6 mouse cellular contexts compared by ENCODE assay signal in genomic region chr7:127458371-127459122, GRCm38 (mm10). TPM values are rescaled to one million over a fixed set of nuclear protein-coding genes. Genes with fewer than 3 reads are reported as not detected.
A peak's percentile ranks its signal among the peaks of the same experiment; 100 is the strongest.
DNase-seq lines count a peak whose midpoint lies in the region; ATAC-seq and TF ChIP-seq lines count a peak whose summit lies in the region.
"Not testable (repeated sequence)": the region's sequence is repeated elsewhere in the genome, so short reads cannot be mapped to it uniquely, and the experiment has no call there.

No protein-coding gene starts in this region.

- not testable (repeated sequence) for TF ChIP-seq CTCF in testis, adult 2 months (IDR thresholded peaks at IDR 0.05; ENCODE audit: control insufficient read depth, insufficient read depth, insufficient replicate concordance, low read depth, low read length)

- WGBS in forebrain, embryonic 11.5 days, result 90% methylated on average over 3 of the region's 3 CpGs
- WGBS in liver, embryonic 13.5 days (ENCODE audit: insufficient replicate concordance), result 80% methylated on average over 3 of the region's 3 CpGs
- WGBS in liver, embryonic 15.5 days (ENCODE audit: insufficient replicate concordance), result 71% methylated on average over 3 of the region's 3 CpGs

- H3K4me3 ChIP-seq in forebrain, embryonic 11.5 days (ENCODE audit: low read depth, low read length); liver, embryonic 13.5 days (replicated peaks); liver, embryonic 15.5 days (replicated peaks): not testable (repeated sequence)
- peak overlapping the region; percentile 40 for H3K4me3 ChIP-seq in testis, adult 2 months (ENCODE audit: control insufficient read depth, low read depth, low read length)

- H3K4me2 ChIP-seq in forebrain, embryonic 11.5 days (ENCODE audit: low read depth, low read length, severe bottlenecking); liver, embryonic 13.5 days: not testable (repeated sequence)
- peak overlapping the region; percentile 18; the same call in 1 of the 2 replicates for H3K4me2 ChIP-seq in liver, embryonic 15.5 days

- ATAC-seq in forebrain, embryonic 11.5 days (replicated peaks; ENCODE audit: low FRiP score); liver, embryonic 13.5 days (ENCODE audit: low read depth); liver, embryonic 15.5 days (ENCODE audit: insufficient read depth): not testable (repeated sequence)

- not testable (repeated sequence) for H3K4me1 ChIP-seq in forebrain, embryonic 11.5 days (replicated peaks; ENCODE audit: control insufficient read depth, insufficient read depth, low read length); testis, adult 2 months (ENCODE audit: control insufficient read depth, insufficient read depth, low read length)
- H3K4me1 ChIP-seq in liver, embryonic 13.5 days (replicated peaks), result peaks cover 18% of the 10 kb centered on the region
- H3K4me1 ChIP-seq in liver, embryonic 15.5 days (replicated peaks), result peaks cover 24% of the 10 kb centered on the region

- H3K9ac ChIP-seq in forebrain, embryonic 11.5 days (ENCODE audit: low read length); liver, embryonic 13.5 days; liver, embryonic 15.5 days: not testable (repeated sequence)

- not testable (repeated sequence) for H3K27me3 ChIP-seq in forebrain, embryonic 11.5 days (ENCODE audit: control insufficient read depth, insufficient read depth, low read length); liver, embryonic 13.5 days; liver, embryonic 15.5 days; testis, adult 2 months (ENCODE audit: control insufficient read depth, insufficient read depth, low read length)

- not testable (repeated sequence) for TF ChIP-seq POLR2A in testis, adult 2 months (IDR thresholded peaks at IDR 0.05; ENCODE audit: control insufficient read depth, low read depth, low read length)

- not testable (repeated sequence) for H3K27ac ChIP-seq in forebrain, embryonic 11.5 days (ENCODE audit: low read depth, low read length); liver, embryonic 15.5 days (replicated peaks)
- H3K27ac ChIP-seq in liver, embryonic 13.5 days, result peak overlapping the region; percentile 34
- peak overlapping the region; percentile 49 for H3K27ac ChIP-seq in testis, adult 2 months (ENCODE audit: control insufficient read depth, insufficient read depth, low read depth, low read length)

- DNase-seq in ES-CJ7 (ENCODE audit: low read depth, low spot score) (peak; percentile 93), R1 (ENCODE audit: low read depth, low spot score) (peak; percentile 98)
- peak; percentile 41 for DNase-seq in forebrain, embryonic 11.5 days (ENCODE audit: low spot score)
- DNase-seq in liver, embryonic 13.5 days, result not testable (repeated sequence)

- peaks cover 17% of the 10 kb centered on the region; the same call in 1 of the 2 replicates for H3K36me3 ChIP-seq in forebrain, embryonic 11.5 days (ENCODE audit: control insufficient read depth, insufficient read depth, low read length)
- peaks cover 76% of the 10 kb centered on the region for H3K36me3 ChIP-seq in liver, embryonic 13.5 days
- H3K36me3 ChIP-seq in liver, embryonic 15.5 days (replicated peaks), result peaks cover 72% of the 10 kb centered on the region
- H3K36me3 ChIP-seq in testis, adult 2 months (ENCODE audit: control insufficient read depth, insufficient read depth, low read length), result not testable (repeated sequence)

- not testable (repeated sequence) for H3K9me3 ChIP-seq in forebrain, embryonic 11.5 days (ENCODE audit: control insufficient read depth, low read length); liver, embryonic 13.5 days (replicated peaks); liver, embryonic 15.5 days (replicated peaks)

RNA-seq across cellular contexts. Expression of gene Prr14, which starts 0.9 kb away (rescaled TPM):
- polyA plus RNA-seq in forebrain, embryonic 11.5 days (2014; fragmentation: Nextera tagmentation; extraction: Ambion mirVana), result 70.7 and 77.3 TPM in 2 replicates
- polyA plus RNA-seq in liver, embryonic 13.5 days (2015; fragmentation: Nextera tagmentation; extraction: Ambion mirVana), result 19.4 and 24.0 TPM in 2 replicates
- polyA plus RNA-seq in liver, embryonic 15.5 days (2015; fragmentation: Nextera tagmentation; extraction: Ambion mirVana), result 19.8 and 22.4 TPM in 2 replicates
- polyA plus RNA-seq in testis, adult 2 months (2012; rRNA removed), result 55.4 and 58.4 TPM in 2 replicates

RNA-seq across cellular contexts. Expression of gene Zfp689, which starts 9.6 kb away (rescaled TPM):
- 15.7 and 16.5 TPM in 2 replicates for polyA plus RNA-seq in forebrain, embryonic 11.5 days (2014; fragmentation: Nextera tagmentation; extraction: Ambion mirVana)
- polyA plus RNA-seq in liver, embryonic 13.5 days (2015; fragmentation: Nextera tagmentation; extraction: Ambion mirVana), result 2.2 and 2.4 TPM in 2 replicates
- polyA plus RNA-seq in liver, embryonic 15.5 days (2015; fragmentation: Nextera tagmentation; extraction: Ambion mirVana), result 2.1 TPM in 2 replicates
- polyA plus RNA-seq in testis, adult 2 months (2012; rRNA removed), result 11.2 and 12.7 TPM in 2 replicates

RNA-seq across cellular contexts. Expression of gene Fbrs, which starts 20.5 kb away (rescaled TPM):
- 13.6 and 14.7 TPM in 2 replicates for polyA plus RNA-seq in forebrain, embryonic 11.5 days (2014; fragmentation: Nextera tagmentation; extraction: Ambion mirVana)
- polyA plus RNA-seq in liver, embryonic 13.5 days (2015; fragmentation: Nextera tagmentation; extraction: Ambion mirVana), result 3.6 and 3.7 TPM in 2 replicates
- polyA plus RNA-seq in liver, embryonic 15.5 days (2015; fragmentation: Nextera tagmentation; extraction: Ambion mirVana), result 5.5 and 5.6 TPM in 2 replicates
- 42.8 and 44.8 TPM in 2 replicates for polyA plus RNA-seq in testis, adult 2 months (2012; rRNA removed)

RNA-seq across cellular contexts. Expression of gene Zfp688, which starts 36.7 kb away (rescaled TPM):
- polyA plus RNA-seq in forebrain, embryonic 11.5 days (2014; fragmentation: Nextera tagmentation; extraction: Ambion mirVana), result 35.4 and 35.7 TPM in 2 replicates
- polyA plus RNA-seq in liver, embryonic 13.5 days (2015; fragmentation: Nextera tagmentation; extraction: Ambion mirVana), result 9.1 and 10.4 TPM in 2 replicates
- 7.3 and 9.1 TPM in 2 replicates for polyA plus RNA-seq in liver, embryonic 15.5 days (2015; fragmentation: Nextera tagmentation; extraction: Ambion mirVana)
- 18.6 and 30.1 TPM in 2 replicates for polyA plus RNA-seq in testis, adult 2 months (2012; rRNA removed)

RNA-seq across cellular contexts. Expression of gene Zfp764, which starts 51.9 kb away (rescaled TPM):
- polyA plus RNA-seq in forebrain, embryonic 11.5 days (2014; fragmentation: Nextera tagmentation; extraction: Ambion mirVana), result 7.2 and 7.4 TPM in 2 replicates
- polyA plus RNA-seq in liver, embryonic 13.5 days (2015; fragmentation: Nextera tagmentation; extraction: Ambion mirVana), result 1.1 and 1.8 TPM in 2 replicates
- 1.3 and 1.7 TPM in 2 replicates for polyA plus RNA-seq in liver, embryonic 15.5 days (2015; fragmentation: Nextera tagmentation; extraction: Ambion mirVana)
- polyA plus RNA-seq in testis, adult 2 months (2012; rRNA removed), result 0.30 and 0.31 TPM in 2 replicates
